Mouse (Mus musculus): Measurements from ENCODE around the gene Tmem18.

The Tmem18 gene

GRCm38 (mm10) chr12:30584356-30584740 is at the start of gene Tmem18:
Tmem18 (plus strand) TSS chr12:30584426.
- peak; percentile 82 to 86 for DNase-seq (ENCODE audit: low spot score in 2 of 2)

DNA sequence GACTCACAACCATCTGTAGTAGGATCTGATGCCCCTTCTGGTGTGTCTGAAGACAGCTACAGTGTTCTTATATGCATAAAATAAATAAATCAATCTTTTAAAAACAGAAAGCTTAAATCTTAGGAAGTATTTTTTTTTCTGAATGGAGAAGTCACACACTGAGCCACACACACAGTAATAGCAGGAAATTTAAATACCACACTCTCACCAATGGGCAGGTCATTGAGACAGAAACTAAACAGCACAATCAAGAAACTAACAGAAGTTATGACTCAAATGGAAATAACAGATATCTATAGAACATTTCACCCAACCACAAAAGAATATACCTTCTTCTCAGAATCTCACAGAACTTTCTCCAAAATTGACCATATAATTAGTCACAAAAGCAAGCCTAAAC is 26.9 kb upstream of the Tmem18 start:
- DNase-seq (ENCODE audit: low spot score in 2 of 2), result no peak

GRCm38 (mm10) chr12:30561411-30561810 is 22.8 kb upstream of the Tmem18 start:
- no peak for DNase-seq (ENCODE audit: low spot score in 2 of 2)

GRCm38 (mm10) chr12:30572075-30572474 is 12.2 kb upstream of the Tmem18 start:
- DNase-seq (ENCODE audit: low spot score in 2 of 2), result no peak

DNA sequence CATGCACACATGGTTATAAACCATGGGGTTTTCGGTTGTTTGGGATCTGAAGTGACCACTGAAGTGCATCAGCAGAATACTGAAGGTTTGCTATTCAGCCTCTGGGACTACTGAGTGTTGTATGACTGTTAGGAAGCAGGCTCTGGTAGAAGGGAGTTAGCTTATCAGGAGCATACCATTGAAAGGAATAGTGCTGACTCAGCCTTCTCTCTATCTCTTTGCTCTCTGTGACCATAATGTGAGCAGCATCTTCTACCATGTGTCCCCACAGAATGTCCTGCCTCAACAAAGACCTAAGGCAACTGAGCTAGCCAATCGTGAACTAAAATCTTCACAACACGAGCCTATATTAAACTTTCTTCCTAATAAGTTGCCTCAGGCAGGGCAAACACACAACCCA is 8.3 kb upstream of the Tmem18 start:
- DNase-seq (ENCODE audit: low spot score in 2 of 2), result no peak

GRCm38 (mm10) chr12:30578019-30578418 is 6.2 kb upstream of the Tmem18 start:
- DNase-seq (ENCODE audit: low spot score in 2 of 2), result peak; percentile 70 to 85

- no peak for DNase-seq (ENCODE audit: low spot score in 2 of 2)
Measured at GRCm38 (mm10) chr12:30581277-30581676, 2.9 kb upstream of the Tmem18 start.

DNA sequence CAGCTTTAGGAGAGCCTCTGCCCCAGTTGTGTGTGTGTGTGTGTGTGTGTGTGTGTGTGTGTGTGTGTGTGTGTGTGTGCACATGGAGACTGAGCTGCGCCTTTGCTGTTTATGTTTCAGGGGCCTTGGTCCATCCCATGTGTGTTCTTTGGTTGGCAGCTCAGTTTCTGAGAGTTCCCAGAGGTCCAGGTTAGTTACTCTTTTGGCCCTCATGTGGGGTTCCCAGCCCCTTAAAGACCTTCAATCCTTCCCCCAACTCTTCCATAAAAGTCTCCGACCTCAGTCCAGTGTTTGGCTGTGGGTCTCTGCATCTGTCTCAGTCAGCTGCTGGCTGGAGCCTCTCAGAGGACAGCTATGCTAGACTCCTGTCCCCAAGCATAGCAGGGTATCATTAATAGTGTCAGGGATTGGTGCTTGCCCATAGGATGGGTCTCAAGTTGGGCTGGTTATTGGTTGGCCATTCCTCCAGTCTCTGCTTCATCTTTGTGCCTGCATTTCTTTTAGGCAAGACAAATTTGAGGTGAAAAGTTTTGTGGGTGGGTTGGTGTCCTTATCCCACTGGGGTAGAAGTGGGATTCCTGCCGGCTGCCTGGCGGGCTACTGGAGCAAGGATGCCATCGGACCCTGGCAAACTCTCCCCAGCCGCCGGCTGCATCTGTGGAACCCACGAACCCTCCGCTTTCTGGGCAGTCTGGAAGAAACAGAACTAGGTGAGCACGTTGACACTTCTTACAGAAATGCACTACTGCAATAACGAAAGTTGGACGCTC is 455 bp upstream of the Tmem18 start:
- DNase-seq (ENCODE audit: low spot score in 2 of 2), result no peak

DNA sequence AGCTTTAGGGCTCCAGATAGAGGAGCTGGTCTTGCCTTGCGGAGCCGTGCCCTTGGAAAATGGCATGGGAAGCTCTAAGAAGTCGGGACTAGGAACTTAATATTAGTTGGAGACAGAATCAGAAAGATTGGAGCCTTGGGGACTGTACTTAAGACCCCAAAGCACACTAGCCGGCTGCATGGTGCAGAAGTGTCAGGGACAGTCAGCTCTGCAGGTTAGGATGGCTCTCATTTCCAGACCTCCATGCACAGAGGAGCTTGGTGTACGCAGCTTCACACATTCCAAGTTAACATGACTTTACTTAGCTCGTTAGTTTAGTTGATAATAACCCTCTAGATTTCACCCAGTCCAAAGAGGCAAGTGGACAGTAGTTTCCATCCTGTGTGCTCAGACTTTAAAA is 637 bp downstream of the Tmem18 start:
- DNase-seq (ENCODE audit: low spot score in 2 of 2), result no peak

DNA sequence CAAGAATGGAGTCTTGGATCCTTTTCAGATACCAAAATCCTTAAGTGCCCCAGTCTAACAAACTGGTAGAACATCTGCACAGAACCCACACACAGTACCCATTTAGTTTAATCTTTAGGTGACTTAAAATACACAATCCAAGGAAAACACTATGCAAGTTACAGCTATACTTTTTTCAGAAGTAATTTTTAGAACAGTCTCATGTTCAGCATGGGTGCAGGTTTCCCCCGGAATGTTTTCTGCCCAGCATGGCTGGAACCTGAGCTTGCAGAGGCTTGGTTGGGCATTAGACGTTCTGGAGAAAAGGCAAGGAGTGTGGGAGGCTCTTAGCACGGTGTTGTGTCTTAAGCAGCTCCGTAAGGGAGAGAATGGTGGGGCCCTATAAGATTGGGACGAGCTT is 7.6 kb downstream of the Tmem18 start:
- DNase-seq (ENCODE audit: low spot score in 2 of 2), result no peak

- DNase-seq (ENCODE audit: low spot score in 2 of 2), result peak; percentile 61 to 74
Measured at GRCm38 (mm10) chr12:30596818-30597407, 12.7 kb downstream of the Tmem18 start.

- no peak for DNase-seq (ENCODE audit: low spot score in 2 of 2)
Measured at GRCm38 (mm10) chr12:30598955-30599354, 14.7 kb downstream of the Tmem18 start.

- DNase-seq (ENCODE audit: low spot score in 2 of 2), result no peak
Measured at GRCm38 (mm10) chr12:30599474-30599873, 15.2 kb downstream of the Tmem18 start.

GRCm38 (mm10) chr12:30599997-30600396 is 15.8 kb downstream of the Tmem18 start:
- DNase-seq (ENCODE audit: low spot score in 2 of 2), result no peak

DNA sequence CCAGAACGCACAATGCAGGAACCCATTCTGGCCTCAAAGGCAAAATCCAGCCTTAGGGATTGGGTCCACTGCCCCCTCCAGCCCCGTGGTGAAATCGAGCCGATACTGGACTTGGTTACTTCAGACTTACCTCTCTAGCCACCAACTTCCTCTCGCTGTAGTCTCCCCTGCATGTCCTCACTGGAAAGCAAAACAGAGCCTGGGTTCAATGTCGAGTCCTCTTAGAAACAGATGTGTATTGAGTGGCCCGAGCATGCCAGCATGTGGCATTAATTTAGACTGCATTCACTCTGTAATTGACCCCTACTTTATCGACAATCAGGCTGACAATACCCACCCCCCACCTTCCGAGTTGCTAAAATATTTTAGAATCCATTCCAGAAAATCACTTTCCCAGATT is 19.8 kb downstream of the Tmem18 start:
- DNase-seq (ENCODE audit: low spot score in 2 of 2), result no peak

- DNase-seq (ENCODE audit: low spot score in 2 of 2), result no peak
Measured at GRCm38 (mm10) chr12:30604876-30605275, 20.6 kb downstream of the Tmem18 start.

DNA sequence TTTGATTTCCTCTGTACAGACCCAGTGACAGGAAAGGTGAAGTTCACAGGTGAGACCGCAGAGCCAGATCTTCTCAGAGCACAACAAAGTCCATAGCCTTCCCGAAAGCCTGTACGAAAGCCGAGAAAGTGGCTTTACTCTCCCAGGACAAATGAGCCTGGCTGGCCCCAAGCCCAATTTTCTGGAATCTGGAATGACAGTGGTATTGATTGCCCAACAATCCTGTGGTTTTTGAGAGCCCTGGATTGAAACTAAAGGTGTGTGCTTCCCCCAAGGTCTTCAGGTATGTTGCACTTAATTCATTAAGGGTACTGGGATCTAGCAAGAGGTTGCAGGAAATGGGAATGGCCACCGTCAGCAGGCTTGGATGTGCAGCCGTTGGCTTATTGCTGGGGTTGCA is 21.7 kb downstream of the Tmem18 start:
- no peak for DNase-seq (ENCODE audit: low spot score in 2 of 2)

DNA sequence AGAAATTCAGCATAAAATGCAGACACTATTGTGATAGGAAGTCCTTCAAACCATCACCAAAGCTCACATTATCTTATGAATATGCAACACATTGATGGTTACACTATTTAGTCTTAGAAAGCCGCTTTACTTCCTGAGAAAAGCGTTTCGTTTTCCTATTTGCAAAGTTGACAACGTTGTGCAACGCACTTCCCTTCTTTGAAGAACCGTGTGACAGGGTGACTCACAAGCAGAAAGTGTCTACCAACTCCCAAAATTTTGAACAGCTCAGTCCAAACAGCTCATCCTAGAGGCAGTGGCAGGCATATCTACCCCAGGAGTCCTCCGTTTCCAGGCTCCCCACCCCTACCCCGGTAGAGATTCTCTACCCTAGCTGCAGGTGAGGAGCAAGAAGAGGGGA is 22.5 kb downstream of the Tmem18 start:
- DNase-seq (ENCODE audit: low spot score in 2 of 2), result no peak

GRCm38 (mm10) chr12:30618425-30618824 is 34.2 kb downstream of the Tmem18 start:
- DNase-seq (ENCODE audit: low spot score in 2 of 2), result no peak

- DNase-seq (ENCODE audit: low spot score in 2 of 2), result no peak
Measured at GRCm38 (mm10) chr12:30628466-30628865, 44.2 kb downstream of the Tmem18 start.

DNA sequence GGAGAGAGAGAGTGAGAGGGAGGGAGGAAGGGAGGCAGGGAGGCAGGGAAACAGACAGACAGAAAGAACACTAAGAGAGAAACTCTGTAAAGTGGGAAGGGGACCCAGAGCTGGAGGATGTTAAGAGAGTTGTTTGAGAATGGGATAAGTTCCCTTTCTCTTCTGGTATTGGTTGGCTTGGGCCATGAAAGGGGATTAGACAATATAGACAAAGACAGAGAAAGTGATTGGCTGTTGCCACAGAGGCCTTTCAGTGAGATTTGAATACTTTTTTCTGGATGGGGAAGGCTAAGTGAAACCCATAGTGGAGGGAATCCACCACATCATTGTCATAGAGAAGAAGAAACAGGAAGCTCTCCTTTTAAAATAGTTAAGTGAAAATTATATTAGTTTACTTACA is 50.3 kb downstream of the Tmem18 start:
- no peak for DNase-seq (ENCODE audit: low spot score in 2 of 2)
